Mouse (Mus musculus) lung, embryonic 15.5 days (tissue): Measurements from ENCODE around the gene Galr2. TPM values are rescaled to one million over a fixed set of nuclear protein-coding genes. Genes with fewer than 3 reads are reported as not detected.

Experiments
- ATAC-seq: fragments of 200-750 bp; cut with Nextera tagmentation; 2 replicates; pipeline ENCODE4 v1.8.0; 2017; ENCODE audit warnings: moderate number of reproducible peaks, borderline replicate concordance; ENCODE audit not compliant: low FRiP score, low TSS enrichment; ENCODE audit errors: extremely low read depth
- H3K27ac ChIP-seq: fragments of 300-500 bp; sonication (generic); 2 replicates; pipeline ENCODE4 v1.5.1; 2015; ENCODE audit warnings: moderate library complexity, mild to moderate bottlenecking, inconsistent platforms
- H3K27me3 ChIP-seq: fragments of 300-500 bp; sonication (generic); 2 replicates; pipeline ENCODE4 v1.6.1; 2015; ENCODE audit warnings: inconsistent platforms
- H3K36me3 ChIP-seq: fragments of 300-500 bp; sonication (generic); 2 replicates; pipeline ENCODE4 v1.6.1; 2015; ENCODE audit warnings: inconsistent platforms
- H3K4me1 ChIP-seq: fragments of 300-500 bp; sonication (generic); 2 replicates; pipeline ENCODE4 v1.6.1; 2015; ENCODE audit warnings: inconsistent platforms
- H3K4me2 ChIP-seq: fragments of 300-500 bp; sonication (generic); 2 replicates; pipeline ENCODE4 v1.6.1; 2015; ENCODE audit warnings: inconsistent platforms, mild to moderate bottlenecking, moderate library complexity
- H3K4me3 ChIP-seq: fragments of 300-500 bp; sonication (generic); 2 replicates; pipeline ENCODE4 v1.5.1; 2015; ENCODE audit warnings: mild to moderate bottlenecking, inconsistent platforms
- H3K9ac ChIP-seq: fragments of 300-500 bp; sonication (generic); 2 replicates; pipeline ENCODE4 v1.6.1; 2015; ENCODE audit warnings: inconsistent platforms
- H3K9me3 ChIP-seq: fragments of 300-500 bp; sonication (generic); 2 replicates; pipeline ENCODE4 v1.6.1; 2016; ENCODE audit warnings: inconsistent platforms
- WGBS: fragments of 180-500 bp; shearing (Covaris S2); methylation state at CpG from one replicate; pipeline ENCODE4 v1.1.7; 2015; 5-methylcytosine and 5-hydroxymethylcytosine counted together
- polyA plus RNA-seq: library from polyadenylated mRNA; unstranded; fragments of >200 nt; fragmentation: Nextera tagmentation; extraction: Ambion mirVana; gene quantifications from 2 replicates; pipeline ENCODE4 v1.2.1, GENCODE M21; 2015

Galr2 gene
- polyA plus RNA-seq, 1 experiment from 2014 or later = 0.07 TPM

GRCm38 (mm10) chr11:116254627-116255026 lies 26.1 kb upstream of the Galr2 start:
- H3K4me3 ChIP-seq = no peak overlapping the region
- no peak for ATAC-seq
- peak overlapping the region; percentile 76 for H3K27ac ChIP-seq
- 61% methylated on average over 9 of the region's 9 CpGs for WGBS
- H3K9ac ChIP-seq = no peak overlapping the region
- no peaks in the 10 kb centered on the region for H3K9me3 ChIP-seq
- H3K27me3 ChIP-seq = no peaks in the 10 kb centered on the region
- H3K4me1 ChIP-seq = peaks cover 14% of the 10 kb centered on the region
- no peak overlapping the region for H3K4me2 ChIP-seq
- H3K36me3 ChIP-seq = peaks cover 85% of the 10 kb centered on the region

DNA sequence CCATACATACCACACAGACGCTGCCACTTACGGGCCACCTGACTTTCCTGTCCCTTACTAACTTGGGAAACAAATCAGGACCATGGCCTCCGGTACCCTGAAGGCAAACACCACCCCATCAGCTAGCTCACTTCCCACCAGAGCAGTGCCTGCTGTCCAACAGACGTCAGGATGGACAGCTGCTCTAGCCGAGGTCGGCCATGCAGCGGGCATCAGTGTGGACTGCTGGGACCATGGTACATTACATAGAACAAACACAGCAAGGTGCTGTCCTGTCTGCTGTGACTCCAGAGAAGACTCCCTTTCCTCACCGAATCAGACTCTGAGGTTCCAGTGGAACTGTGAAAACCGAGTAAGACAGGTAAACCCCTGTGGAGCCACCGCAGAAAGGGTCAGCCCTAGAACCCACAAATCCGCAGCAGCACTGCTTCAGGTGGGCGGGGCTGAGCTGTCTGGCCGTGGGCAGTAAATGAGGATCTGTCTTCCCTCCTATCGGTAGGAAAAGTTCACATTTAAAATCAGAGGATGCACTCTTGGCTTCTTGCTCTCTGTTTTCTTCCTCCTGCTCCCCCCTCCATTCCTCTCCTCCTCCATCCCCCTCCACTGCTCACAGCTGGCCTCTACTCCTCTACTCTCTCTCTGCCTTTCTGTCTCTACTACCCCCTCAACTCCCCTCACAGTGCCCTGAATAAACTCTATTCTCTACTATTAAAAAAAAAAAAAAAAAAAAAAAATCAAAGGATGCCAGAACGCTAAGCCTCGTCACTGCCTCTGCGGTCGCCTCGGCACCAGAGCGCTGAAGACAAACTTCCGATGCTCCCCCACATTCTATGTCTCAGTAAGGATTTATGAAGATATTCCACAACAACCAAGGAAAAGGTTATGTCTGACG lies 25.4 kb upstream of the Galr2 start:
- Histone ChIP-seq H3K4me1 (peaks cover 16% of the 10 kb centered on the region), H3K27ac (peak overlapping the region; percentile 76), H3K4me3 (no peak overlapping the region), H3K4me2 (no peak overlapping the region), H3K9ac (no peak overlapping the region), H3K36me3 (peaks cover 84% of the 10 kb centered on the region), H3K27me3 (no peaks in the 10 kb centered on the region), H3K9me3 (no peaks in the 10 kb centered on the region)
- ATAC-seq = no peak
- 76% methylated on average over 22 of the region's 22 CpGs for WGBS

- no peaks in the 10 kb centered on the region for H3K27me3 ChIP-seq
- H3K4me3 ChIP-seq = no peak overlapping the region
- no peaks in the 10 kb centered on the region for H3K9me3 ChIP-seq
- no peak overlapping the region for H3K4me2 ChIP-seq
- ATAC-seq = no peak
- WGBS = 78% methylated on average over 9 of the region's 9 CpGs
- H3K4me1 ChIP-seq = peaks cover 16% of the 10 kb centered on the region
- no peak overlapping the region for H3K9ac ChIP-seq
- H3K36me3 ChIP-seq = peaks cover 84% of the 10 kb centered on the region
- no peak overlapping the region for H3K27ac ChIP-seq
Observed at GRCm38 (mm10) chr11:116255982-116256675, 24.6 kb upstream of the Galr2 start.

DNA sequence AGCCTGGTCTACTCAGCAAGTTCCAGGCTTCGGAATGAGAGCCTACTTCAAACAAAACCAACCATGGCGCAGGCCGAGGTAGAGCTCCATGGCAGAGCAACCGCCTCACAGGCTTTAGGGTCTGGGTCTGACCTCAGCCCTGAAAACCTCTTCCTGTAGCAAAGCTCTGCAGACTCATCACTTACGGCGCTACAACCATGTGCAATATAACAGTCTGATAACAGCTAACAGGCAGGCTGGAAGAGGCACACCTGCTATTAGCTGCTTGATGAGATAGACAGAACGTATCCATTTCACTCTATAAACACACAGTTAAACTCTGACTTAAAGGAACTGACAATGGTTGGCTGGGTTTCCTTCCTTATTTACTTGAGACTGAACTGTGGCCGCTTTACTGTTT lies 21.3 kb upstream of the Galr2 start:
- H3K9ac ChIP-seq = no peak overlapping the region
- no peak for ATAC-seq
- no peaks in the 10 kb centered on the region for H3K9me3 ChIP-seq
- H3K4me3 ChIP-seq = no peak overlapping the region
- H3K36me3 ChIP-seq = peaks cover 85% of the 10 kb centered on the region
- H3K27ac ChIP-seq = no peak overlapping the region
- no peaks in the 10 kb centered on the region for H3K27me3 ChIP-seq
- WGBS = 84% methylated on average over 8 of the region's 8 CpGs
- no peak overlapping the region for H3K4me2 ChIP-seq
- H3K4me1 ChIP-seq = peaks cover 11% of the 10 kb centered on the region

GRCm38 (mm10) chr11:116260259-116260658 lies 20.5 kb upstream of the Galr2 start:
- H3K4me3 ChIP-seq = no peak overlapping the region
- ATAC-seq = peak; percentile 51; the same call in 1 of the 2 replicates

GRCm38 (mm10) chr11:116265352-116265751 lies 15.4 kb upstream of the Galr2 start:
- Histone ChIP-seq H3K4me2 (no peak overlapping the region), H3K4me3 (no peak overlapping the region), H3K9ac (no peak overlapping the region), H3K9me3 (no peaks in the 10 kb centered on the region), H3K27me3 (no peaks in the 10 kb centered on the region), H3K27ac (no peak overlapping the region), H3K4me1 (no peaks in the 10 kb centered on the region), H3K36me3 (peaks cover 97% of the 10 kb centered on the region)
- ATAC-seq = no peak
- 83% methylated on average over 11 of the region's 11 CpGs for WGBS

More at GRCm38 (mm10) chr11:116260259-116260658, 20.5 kb upstream of the Galr2 start:
- Histone ChIP-seq H3K9me3 (no peaks in the 10 kb centered on the region), H3K9ac (no peak overlapping the region), H3K27ac (peak overlapping the region; percentile 53), H3K36me3 (peaks cover 84% of the 10 kb centered on the region), H3K4me1 (peaks cover 7% of the 10 kb centered on the region), H3K27me3 (no peaks in the 10 kb centered on the region), H3K4me2 (no peak overlapping the region)
- 58% methylated on average over 7 of the region's 7 CpGs for WGBS

- Histone ChIP-seq H3K9ac (no peak overlapping the region), H3K4me3 (no peak overlapping the region), H3K27me3 (no peaks in the 10 kb centered on the region), H3K36me3 (peaks cover 97% of the 10 kb centered on the region), H3K27ac (no peak overlapping the region), H3K4me2 (no peak overlapping the region), H3K9me3 (no peaks in the 10 kb centered on the region), H3K4me1 (no peaks in the 10 kb centered on the region)
- 90% methylated on average over 4 of the region's 4 CpGs for WGBS
- no peak for ATAC-seq
Observed at GRCm38 (mm10) chr11:116265850-116266249, 14.9 kb upstream of the Galr2 start.

DNA sequence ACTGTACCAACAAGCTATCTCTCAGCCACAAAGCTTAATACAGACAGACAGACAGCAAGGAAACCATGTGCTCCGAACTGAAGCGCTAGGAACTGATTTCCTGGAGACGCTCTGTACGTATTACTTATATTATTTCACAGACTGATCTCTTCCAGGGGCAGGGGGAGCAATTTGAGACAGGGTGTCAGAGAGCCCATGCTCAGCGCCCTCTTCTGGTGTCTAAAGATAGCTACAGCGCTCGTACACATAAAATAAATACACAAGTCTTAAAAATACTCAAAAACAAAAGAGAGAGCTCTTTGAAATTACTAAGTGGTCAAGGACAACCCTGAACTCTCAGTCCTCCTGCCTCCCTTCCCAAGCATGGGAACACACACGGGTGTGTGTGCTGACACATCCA lies 13.1 kb upstream of the Galr2 start:
- no peak overlapping the region for H3K27ac ChIP-seq
- ATAC-seq = no peak
- H3K4me1 ChIP-seq = peaks cover 12% of the 10 kb centered on the region
- H3K4me2 ChIP-seq = no peak overlapping the region
- no peak overlapping the region for H3K9ac ChIP-seq
- no peak overlapping the region for H3K4me3 ChIP-seq
- H3K9me3 ChIP-seq = no peaks in the 10 kb centered on the region
- peaks cover 86% of the 10 kb centered on the region for H3K36me3 ChIP-seq
- WGBS = 83% methylated on average over 8 of the region's 8 CpGs
- H3K27me3 ChIP-seq = no peaks in the 10 kb centered on the region

GRCm38 (mm10) chr11:116268313-116268712 lies 12.4 kb upstream of the Galr2 start:
- Histone ChIP-seq H3K4me1 (peaks cover 17% of the 10 kb centered on the region), H3K4me3 (no peak overlapping the region), H3K27ac (no peak overlapping the region), H3K36me3 (peaks cover 79% of the 10 kb centered on the region), H3K4me2 (no peak overlapping the region), H3K9ac (no peak overlapping the region), H3K27me3 (no peaks in the 10 kb centered on the region), H3K9me3 (no peaks in the 10 kb centered on the region)
- no peak for ATAC-seq
- 92% methylated on average over 6 of the region's 6 CpGs for WGBS

GRCm38 (mm10) chr11:116269560-116269959 lies 11.2 kb upstream of the Galr2 start:
- H3K4me2 ChIP-seq = no peak overlapping the region
- no peaks in the 10 kb centered on the region for H3K27me3 ChIP-seq
- peaks cover 67% of the 10 kb centered on the region for H3K36me3 ChIP-seq
- ATAC-seq = no peak
- H3K27ac ChIP-seq = no peak overlapping the region
- WGBS = 88% methylated on average over 8 of the region's 8 CpGs
- no peak overlapping the region for H3K9ac ChIP-seq
- no peaks in the 10 kb centered on the region for H3K9me3 ChIP-seq
- H3K4me3 ChIP-seq = no peak overlapping the region
- H3K4me1 ChIP-seq = peaks cover 17% of the 10 kb centered on the region

DNA sequence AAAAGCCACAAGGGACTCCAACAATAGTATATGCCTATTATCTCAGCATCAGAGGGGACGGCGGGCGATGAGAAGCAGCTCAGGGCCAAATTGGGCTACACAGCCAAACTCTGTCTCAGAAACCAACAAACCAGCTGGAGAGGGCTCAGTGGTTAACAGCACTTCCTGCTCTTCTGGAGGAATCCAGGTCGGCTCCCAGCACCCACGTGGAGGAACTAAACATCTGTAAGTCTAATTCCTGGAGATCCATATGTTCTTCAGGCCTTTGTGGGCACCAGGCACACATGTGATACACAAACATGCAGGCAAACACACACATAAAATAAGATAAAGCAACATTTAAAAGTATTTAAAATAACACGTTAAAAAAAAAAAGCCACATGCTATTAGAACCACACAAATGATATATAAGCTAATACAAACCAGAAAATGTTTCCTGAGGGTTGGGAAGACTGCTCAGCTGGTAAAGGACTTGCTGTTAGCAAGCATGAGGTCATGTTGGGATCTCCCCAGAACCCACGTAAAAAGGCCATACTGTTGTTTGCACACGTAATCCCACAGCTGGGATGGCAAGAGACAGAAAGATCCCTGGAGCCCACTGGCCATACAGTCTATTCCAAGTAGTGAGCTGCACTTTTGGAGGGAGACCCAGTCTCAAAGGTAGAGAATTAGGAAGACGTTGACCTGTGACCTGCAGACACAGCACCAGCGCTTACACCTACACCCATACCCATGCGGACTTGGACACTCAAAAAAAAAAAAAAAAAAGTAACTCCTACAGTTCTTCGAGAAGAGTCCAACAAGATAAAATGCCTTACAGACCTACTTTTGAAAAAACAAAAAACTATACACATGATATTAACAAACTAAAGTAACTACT lies 7.9 kb upstream of the Galr2 start:
- Histone ChIP-seq H3K36me3 (peaks cover 36% of the 10 kb centered on the region), H3K4me1 (peaks cover 21% of the 10 kb centered on the region), H3K9ac (peak overlapping the region; percentile 91), H3K4me2 (peak overlapping the region; percentile 65), H3K9me3 (no peaks in the 10 kb centered on the region), H3K27me3 (no peaks in the 10 kb centered on the region), H3K4me3 (peak overlapping the region; percentile 89), H3K27ac (no peak overlapping the region)
- 36% methylated on average over 12 of the region's 12 CpGs for WGBS
- no peak for ATAC-seq
